Mouse (Mus musculus) erythroblast, adult 5-6 weeks (primary cell): Measurements from ENCODE around the gene Clta. TPM values are rescaled to one million over a fixed set of nuclear protein-coding genes. Genes with fewer than 3 reads are reported as not detected.
"Not testable (repeated sequence)": the region's sequence is repeated elsewhere in the genome, so short reads cannot be mapped to it uniquely, and the experiment has no call there.

Experiments
- ATAC-seq: replicated peaks from 2 replicates; pipeline ENCODE4 v1.8.0; 2016; ENCODE audit warnings: moderate number of reproducible peaks, mild to moderate bottlenecking, moderate TSS enrichment, inconsistent platforms; ENCODE audit not compliant: poor library complexity, low FRiP score, severe bottlenecking
- total RNA-seq, 2 experiments: library from RNA; stranded (forward) in 1 of 2; stranded (reverse) in 1 of 2; fragments of 150-400 nt in 1 of 2; fragments of 200-764, 138-1000 nt in 1 of 2; gene quantifications; 2 replicates each; pipeline versions ENCODE4 v1.2.3 to v1.2.4; 2015 to 2017; ENCODE audit warnings: low replicate concordance in 2 of 2

Gene Clta
- total RNA-seq, 2 experiments from 2014 or later: 85.4 to 87.6 TPM

DNA sequence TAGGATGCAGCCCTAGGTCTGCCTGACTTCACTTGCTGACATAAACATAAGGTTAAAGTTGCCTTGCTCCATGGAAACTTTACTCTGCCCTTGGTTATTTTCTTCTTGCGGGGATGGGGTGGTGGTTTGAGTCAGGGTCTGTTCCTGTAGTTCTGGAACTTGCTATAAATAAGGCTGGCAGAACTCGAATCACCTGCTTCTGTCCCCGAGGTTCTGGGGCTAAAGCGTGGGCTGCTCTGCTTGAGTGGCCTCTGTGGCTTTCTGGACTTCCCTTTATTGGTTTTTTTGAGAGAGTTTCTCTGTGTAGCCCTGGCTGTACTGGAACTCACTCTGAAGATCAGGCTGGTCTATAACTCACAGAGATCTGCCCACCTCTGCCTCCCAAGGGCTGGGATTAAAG lies 11.8 kb downstream of the Clta start:
- no peak for ATAC-seq

GRCm38 (mm10) chr4:44016791-44017190 lies 12.5 kb downstream of the Clta start:
- ATAC-seq: no peak

DNA sequence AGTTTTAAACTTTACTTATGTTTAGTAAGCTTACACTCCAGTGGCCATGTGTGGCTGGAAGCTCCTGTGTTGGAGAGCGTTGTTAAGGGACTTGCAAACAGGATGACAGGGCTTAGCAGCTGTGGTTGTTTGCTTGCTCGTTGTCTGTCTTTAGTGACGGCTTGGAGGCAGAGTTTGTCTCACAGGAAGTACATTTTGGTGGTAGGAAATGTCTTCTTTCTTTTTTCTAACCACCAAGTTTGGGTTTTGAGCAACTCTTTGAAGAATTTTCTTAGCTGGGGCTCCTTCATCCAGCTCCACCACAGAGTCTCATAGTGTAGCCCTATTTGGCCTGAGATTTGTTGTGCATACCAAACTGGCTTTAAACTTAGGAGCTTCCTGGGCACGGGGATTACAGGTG lies 18.1 kb downstream of the Clta start:
- no peak for ATAC-seq

DNA sequence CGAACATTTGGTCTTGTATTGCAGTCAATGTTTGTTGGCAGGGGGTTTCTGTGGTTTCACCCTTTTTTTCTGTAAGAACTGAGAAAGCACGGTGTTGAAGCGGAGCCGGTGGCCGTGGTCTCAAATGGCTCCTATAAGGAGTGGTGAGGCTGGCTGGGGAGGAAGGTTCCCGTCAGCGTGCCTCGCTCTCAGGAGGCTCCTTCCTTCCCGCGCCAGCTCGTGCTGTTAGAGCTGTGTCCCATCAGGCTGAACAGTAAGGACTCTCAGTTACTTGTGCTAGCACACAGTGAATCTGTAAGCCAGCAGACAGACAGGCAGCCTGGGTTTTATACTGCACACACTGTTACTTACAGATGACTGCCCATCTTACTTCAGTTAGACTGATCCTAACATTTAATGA lies 18.5 kb downstream of the Clta start:
- ATAC-seq: no peak

DNA sequence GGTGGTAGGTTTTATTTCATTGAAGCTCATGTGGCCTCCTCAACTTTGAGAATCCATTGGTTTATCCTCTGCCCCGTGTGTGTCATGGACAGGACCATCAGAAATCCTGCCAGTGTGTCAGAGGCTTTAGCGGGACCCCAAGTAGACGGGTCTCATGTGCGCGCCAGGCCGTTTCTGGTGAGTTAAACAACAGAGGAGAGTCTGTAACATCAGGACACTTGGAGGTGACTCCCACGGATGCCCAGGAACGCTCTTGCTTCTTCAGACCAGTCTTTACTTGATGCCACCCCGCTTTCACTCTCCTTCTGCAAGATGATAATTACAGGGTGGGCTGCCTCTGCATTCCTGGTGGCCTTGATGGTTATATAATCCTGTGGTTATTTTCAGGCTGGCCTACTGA lies 19.4 kb downstream of the Clta start:
- ATAC-seq: no peak

DNA sequence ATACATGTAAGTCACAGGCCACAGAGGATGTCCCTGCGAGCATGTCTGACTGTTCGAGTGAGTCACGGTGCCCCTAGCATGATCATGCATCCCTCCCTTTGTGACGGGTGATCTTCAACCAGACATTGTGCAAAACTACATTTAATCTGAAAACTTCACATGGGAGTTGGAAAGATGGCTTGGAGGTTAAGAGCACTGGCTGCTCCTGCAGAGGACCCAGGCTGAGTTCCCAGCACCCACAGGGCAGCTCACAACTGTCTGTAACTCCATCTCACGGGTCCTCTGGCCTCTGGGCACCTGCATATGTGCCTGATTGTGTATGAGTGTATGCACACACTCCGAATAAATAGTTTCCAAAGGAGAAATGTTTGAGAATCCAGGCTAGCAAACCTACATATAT lies 20.0 kb downstream of the Clta start:
- no peak for ATAC-seq

DNA sequence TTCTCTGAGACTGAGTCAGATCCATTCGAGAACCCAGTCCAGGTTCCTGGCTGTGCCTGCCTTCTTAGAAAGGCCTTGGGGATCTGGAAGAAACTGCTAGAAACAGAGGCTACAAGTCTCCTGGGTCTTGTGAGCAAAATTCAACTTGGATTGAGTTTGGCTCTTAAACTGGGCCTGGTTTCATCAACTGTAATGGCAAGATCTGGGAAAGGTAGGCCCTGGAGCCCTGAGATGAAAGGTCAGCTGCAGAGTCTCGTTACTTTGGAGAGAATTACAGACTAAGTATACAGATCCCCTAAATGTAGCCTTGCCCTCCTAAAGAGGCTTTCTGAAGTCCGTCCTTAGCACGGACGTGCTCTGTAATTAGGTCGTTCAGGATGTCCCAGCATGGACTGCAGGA lies 21.3 kb downstream of the Clta start:
- ATAC-seq: no peak

DNA sequence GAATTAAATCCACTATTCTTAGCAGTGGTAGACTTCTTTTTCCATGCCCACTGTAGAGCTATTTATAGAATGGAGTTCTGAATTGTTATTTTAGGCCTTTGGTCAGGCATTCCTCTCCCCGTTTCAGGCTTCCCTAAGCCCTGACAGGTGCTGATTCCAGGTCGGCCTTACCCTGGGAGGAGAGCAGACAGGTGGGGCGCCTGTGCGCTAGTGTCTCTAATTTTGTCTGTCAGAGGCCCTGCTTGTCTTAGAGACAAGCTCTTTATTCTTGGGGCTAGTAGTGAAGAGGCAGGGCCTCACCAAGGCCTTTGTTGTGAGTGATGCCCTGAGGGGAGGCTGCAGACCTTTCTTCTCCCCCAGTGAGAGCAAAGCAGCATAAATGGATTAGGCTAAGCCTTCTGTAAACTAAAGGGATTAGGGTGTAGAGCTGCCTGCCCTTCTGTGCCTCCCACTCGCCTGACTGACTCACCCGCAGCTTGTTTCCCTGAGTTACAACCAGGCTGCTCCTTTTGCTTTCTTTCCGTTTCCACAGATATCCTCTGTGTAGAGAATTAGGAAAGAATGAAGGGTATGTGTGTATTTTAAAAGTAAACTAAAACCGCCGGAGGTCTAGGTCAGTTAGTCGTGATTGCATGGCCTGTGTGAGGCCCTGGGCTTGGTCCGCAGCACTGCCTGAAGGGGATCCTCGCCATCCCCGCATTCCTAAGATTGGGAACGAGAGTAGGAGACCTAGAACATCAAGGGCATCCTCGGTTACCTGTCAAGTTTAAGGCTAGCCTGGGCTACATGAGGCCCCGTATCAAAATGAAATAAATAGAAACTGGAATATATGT lies 24.3 kb downstream of the Clta start:
- no peak for ATAC-seq

- no peak for ATAC-seq
These were observed 25.4 kb downstream of the Clta start for GRCm38 (mm10) chr4:44029661-44030066.

DNA sequence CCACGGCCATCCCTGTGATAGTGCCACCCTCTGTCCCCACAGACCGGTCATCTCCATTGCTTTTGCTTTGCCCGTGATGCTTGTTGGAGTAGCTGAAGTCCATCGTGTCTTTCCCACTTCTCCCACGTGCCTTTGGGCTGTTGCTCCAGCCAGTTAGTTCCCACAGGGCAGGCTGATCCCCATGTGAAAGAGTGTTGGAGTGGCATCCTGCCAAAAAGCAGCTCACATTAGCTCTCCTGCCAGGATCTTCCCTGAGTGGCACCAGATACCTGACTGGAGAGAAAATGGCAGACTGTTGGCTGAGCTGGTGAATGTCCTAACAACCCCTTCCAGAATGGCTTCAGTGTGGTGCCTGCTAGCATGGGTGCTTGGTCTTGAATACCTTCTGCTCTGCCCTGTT lies 27.3 kb downstream of the Clta start:
- ATAC-seq: no peak

GRCm38 (mm10) chr4:44036455-44036854 lies 32.2 kb downstream of the Clta start:
- no peak for ATAC-seq

DNA sequence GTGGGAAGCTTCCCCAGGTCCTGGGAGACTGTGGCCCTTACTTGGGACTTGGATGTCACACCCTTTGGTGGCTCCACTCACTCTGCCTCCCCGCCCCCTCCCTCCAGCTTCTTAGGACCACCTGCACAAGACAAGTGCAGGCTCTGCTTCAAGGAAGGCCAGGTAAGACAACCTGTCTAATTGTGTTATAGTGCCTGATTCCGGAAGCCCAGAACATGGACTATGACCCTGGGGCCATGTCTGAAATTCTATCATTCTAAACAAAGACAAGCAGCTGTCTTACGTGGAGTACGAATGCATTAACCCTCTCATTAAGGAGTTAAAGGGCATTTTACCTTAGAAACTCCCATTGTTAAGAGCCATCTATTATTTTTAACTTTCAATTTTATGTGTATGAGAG lies 36.5 kb downstream of the Clta start:
- ATAC-seq: no peak

GRCm38 (mm10) chr4:44042429-44042828 lies 38.2 kb downstream of the Clta start:
- ATAC-seq: no peak

DNA sequence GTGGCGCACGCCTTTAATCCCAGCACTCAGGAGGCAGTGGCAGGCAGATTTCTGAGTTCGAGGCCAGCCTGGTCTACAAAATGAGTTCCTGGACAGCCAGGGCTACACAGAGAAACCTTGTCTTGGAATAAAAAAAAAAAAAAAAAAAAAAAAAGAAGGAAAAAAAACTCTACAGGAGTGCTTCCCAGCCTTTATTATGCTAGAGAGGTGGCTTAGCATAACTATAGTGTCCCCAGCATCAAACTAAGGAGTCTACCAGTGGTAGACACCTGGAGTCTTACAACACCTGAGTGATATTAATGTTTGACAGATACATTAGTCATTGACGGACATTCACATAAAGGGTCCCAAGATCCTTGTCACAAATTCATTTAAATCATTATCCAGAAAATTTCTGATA lies 38.9 kb downstream of the Clta start:
- ATAC-seq: not testable (repeated sequence)

GRCm38 (mm10) chr4:44044685-44045356 lies 40.6 kb downstream of the Clta start:
- ATAC-seq: no peak

GRCm38 (mm10) chr4:44046066-44046465 lies 41.8 kb downstream of the Clta start:
- no peak for ATAC-seq

GRCm38 (mm10) chr4:44049812-44050211 lies 45.6 kb downstream of the Clta start:
- ATAC-seq: no peak

DNA sequence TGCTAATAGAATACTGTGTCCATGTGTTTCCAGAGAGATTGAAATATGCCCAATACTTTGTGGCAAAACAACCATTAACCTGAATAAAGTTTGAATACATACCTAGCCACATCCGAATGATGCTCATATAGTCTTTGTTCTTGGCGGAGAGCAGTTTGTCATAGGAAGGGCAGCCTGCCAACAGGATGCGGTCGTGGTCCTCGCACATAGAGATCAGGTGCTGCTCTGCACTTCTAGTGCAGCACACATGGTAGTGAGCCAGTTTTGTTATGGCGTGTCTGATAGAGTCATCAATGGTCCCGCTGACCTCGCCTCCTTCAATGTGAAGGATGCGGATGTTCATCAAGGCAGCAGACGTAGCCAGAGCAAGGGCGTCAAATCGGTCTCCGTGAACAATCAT lies 55.4 kb downstream of the Clta start:
- ATAC-seq: no peak

DNA sequence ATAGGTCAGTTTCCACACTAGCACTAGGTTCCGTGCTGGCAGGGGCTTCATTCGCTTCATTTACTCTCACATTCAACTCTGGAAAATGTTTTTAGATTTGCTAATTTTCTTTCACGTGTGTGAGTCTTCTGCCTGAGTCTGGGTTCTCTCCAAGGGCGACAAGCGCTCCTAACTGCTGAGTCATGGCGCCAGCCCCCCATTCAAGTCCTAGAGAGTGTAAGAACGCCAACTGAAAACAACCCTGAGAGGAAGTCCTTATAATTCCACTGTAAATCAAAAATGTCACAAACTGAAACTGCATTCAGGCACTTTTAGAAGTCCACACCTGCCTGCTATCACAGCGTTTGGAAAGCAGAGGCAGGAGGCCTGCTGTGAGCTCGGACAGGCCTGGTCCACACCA lies 57.8 kb downstream of the Clta start:
- ATAC-seq: peak; percentile 61

DNA sequence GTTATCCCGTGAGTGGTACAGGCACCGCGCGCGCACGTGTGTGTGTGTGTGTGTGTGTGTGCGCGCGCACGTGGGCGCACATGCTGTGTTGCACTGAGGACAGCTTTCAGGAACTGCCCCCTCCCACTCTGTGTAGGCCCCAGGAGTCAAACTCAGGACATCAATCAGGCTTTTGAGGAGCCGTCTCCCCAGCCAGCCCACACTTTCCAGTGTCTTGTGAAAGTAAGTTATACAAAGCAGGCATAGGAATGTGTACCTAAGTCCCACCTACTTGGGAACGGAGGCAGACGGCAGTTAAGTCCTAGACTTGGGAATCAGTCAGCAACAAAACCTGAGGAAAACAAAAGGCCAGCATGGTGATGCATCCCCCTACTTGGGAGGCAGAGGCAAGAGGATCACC lies 58.6 kb downstream of the Clta start:
- no peak for ATAC-seq

DNA sequence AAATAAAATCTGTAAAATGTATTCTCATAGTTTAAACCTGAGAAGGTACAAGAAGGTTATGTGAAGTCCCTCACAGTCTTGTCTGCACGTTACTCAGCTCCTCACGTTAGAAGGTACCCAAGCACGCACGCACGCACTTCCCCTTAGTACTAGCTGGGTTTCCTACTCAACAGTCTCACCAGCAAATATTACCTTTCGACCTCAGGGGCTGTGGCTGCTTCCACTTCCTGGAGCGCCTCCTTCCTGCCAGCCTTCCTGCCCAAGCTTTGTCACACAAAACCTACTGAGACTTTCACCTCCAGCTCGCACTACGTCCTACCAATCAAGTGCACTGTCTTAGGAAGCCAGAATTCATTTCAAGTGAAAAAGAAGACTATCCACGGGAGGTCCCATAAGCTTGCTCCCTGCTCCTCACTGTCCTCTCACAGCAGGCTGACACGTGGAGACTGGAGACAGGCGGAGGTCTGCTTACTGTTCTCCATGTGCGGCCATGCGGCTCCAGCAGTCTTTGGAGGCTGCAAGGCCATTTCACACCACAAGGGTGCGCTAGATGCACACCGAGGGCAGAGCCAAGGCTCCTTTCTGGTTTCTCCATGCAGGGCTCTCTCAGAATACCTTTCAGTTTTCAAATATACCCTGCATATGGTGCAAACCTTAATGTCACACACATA lies 61.2 kb downstream of the Clta start:
- peak; percentile 85 for ATAC-seq
